Comparison of ENCODE assay signal across 9 mouse cellular contexts in the genomic region with DNA sequence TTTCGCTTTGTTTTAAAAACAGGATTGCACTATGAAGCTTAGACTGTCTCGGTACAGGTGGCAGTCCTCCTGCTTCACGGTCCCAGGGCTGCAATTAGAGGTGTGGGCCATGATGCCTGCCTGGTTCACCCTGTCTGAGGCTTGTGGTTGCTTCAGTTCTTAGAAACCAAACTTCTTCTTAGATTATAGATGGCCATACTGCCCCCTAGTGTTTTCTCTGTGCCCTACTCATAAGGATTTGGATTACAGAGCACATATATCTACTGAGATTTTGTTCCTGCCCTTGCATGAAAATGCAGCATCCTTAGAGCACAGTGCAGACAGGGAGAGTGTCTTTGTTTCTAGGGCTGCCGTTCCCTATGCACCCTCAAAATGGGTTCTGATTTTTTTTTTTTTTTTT.
DNase-seq lines count a peak whose midpoint lies in the region; ATAC-seq and TF ChIP-seq lines count a peak whose summit lies in the region.
"Had no signal": no experiment of that assay in that cellular context is flagged by ENCODE, and none has a peak within 500 bp of the region (broad histone marks: within the 10 kb centered on the region; RNA-seq: fewer than 3 reads in every experiment).

No protein-coding gene starts in this region.

- no peak overlapping the region for H3K9ac ChIP-seq in heart, embryonic 16.5 days (ENCODE audit: low read length)
- no peak overlapping the region for H3K9ac ChIP-seq in midbrain, embryonic 15.5 days

- 54% methylated on average over 4 of the region's 4 CpGs for WGBS in cerebellum, adult 2 months
- WGBS in heart, embryonic 16.5 days: 53% methylated on average over 4 of the region's 4 CpGs
- WGBS in midbrain, embryonic 15.5 days: 52% methylated on average over 4 of the region's 4 CpGs

- no peak overlapping the region for H3K27ac ChIP-seq in cerebellum, adult 2 months (ENCODE audit: insufficient read depth, low read length)
- H3K27ac ChIP-seq in heart, embryonic 16.5 days (ENCODE audit: low read length): no peak overlapping the region
- H3K27ac ChIP-seq in midbrain, embryonic 15.5 days: no peak overlapping the region

- H3K36me3 ChIP-seq in heart, embryonic 16.5 days (ENCODE audit: control insufficient read depth, insufficient read depth): no peaks in the 10 kb centered on the region
- H3K36me3 ChIP-seq in midbrain, embryonic 15.5 days (replicated peaks): no peaks in the 10 kb centered on the region
- H3K36me3 ChIP-seq: G1E had no signal

- peaks cover 2% of the 10 kb centered on the region; the same call in 1 of the 2 replicates for H3K4me1 ChIP-seq in cerebellum, adult 2 months (ENCODE audit: control insufficient read depth, insufficient read depth, low read length)
- H3K4me1 ChIP-seq in heart, embryonic 16.5 days (ENCODE audit: control insufficient read depth, insufficient read depth, low read length): peaks cover 14% of the 10 kb centered on the region
- peaks cover 15% of the 10 kb centered on the region for H3K4me1 ChIP-seq in midbrain, embryonic 15.5 days

- 0 out of 2 replicates have a peak, but pooled peaks have one; percentile 28 for ATAC-seq in heart, embryonic 16.5 days (replicated peaks; ENCODE audit: extremely low read depth, insufficient read depth, low FRiP score)
- peak; percentile 69; the same call in 1 of the 2 replicates for ATAC-seq in midbrain, embryonic 15.5 days (replicated peaks)

- H3K9me3 ChIP-seq in heart, embryonic 16.5 days (replicated peaks; ENCODE audit: control insufficient read depth, low read length): no peaks in the 10 kb centered on the region
- no peaks in the 10 kb centered on the region for H3K9me3 ChIP-seq in midbrain, embryonic 15.5 days

- H3K4me2 ChIP-seq in heart, embryonic 16.5 days (ENCODE audit: low read depth, low read length): no peak overlapping the region
- H3K4me2 ChIP-seq in midbrain, embryonic 15.5 days: no peak overlapping the region

- TF ChIP-seq CTCF in cerebellum, adult 2 months (IDR thresholded peaks at IDR 0.05; ENCODE audit: borderline replicate concordance, insufficient read depth, low read depth, low read length): peak; percentile 53; the same call in 1 of the 2 replicates

- H3K4me3 ChIP-seq in cerebellum, adult 2 months (replicated peaks; ENCODE audit: insufficient read depth, low read depth, low read length): no peak overlapping the region
- no peak overlapping the region for H3K4me3 ChIP-seq in heart, embryonic 16.5 days (ENCODE audit: low read length)
- H3K4me3 ChIP-seq in midbrain, embryonic 15.5 days: no peak overlapping the region

- no peaks in the 10 kb centered on the region for H3K27me3 ChIP-seq in cerebellum, adult 2 months (ENCODE audit: control insufficient read depth, insufficient read depth, low read length)
- no peaks in the 10 kb centered on the region for H3K27me3 ChIP-seq in heart, embryonic 16.5 days (ENCODE audit: control insufficient read depth, insufficient read depth, low read length)
- H3K27me3 ChIP-seq in midbrain, embryonic 15.5 days (replicated peaks): no peaks in the 10 kb centered on the region

- TF ChIP-seq POLR2A in cerebellum, adult 2 months (IDR thresholded peaks at IDR 0.05; ENCODE audit: borderline replicate concordance, insufficient read depth, low read length): no peak

- DNase-seq in adrenal gland, postnatal 14 days: peak; percentile 57
- no peak for DNase-seq in adrenal gland, postnatal 4 days (ENCODE audit: low spot score in 2 of 2)
- peak; percentile 63 for DNase-seq in 3T3-L1 (ENCODE audit: low read depth, low spot score)
- peak in 1 of 2 experiments; percentile 44 for DNase-seq in cerebellum, adult 2 months
- DNase-seq in layer of hippocampus, postnatal 10 days (ENCODE audit: low spot score in 2 of 2): peak; percentile 36 to 44
- no peak for DNase-seq in testis, postnatal 10 days (ENCODE audit: low spot score)

Comparison
In these comparisons a context has a peak if more than half of its experiments do, and no peak if none do; other contexts are left out.
1. DNase-seq: peak in adrenal gland, postnatal 14 days (single experiment), 3T3-L1 (single experiment) and layer of hippocampus, postnatal 10 days (2 of 2); none in adrenal gland, postnatal 4 days (0 of 2) and testis, postnatal 10 days (single experiment).